Mouse (Mus musculus): ENCODE data around the gene Mgat3. TPM values are rescaled to one million over a fixed set of nuclear protein-coding genes. Genes with fewer than 3 reads are reported as not detected.

Gene Mgat3
- polyA plus RNA-seq, 1 experiment from 2014 or later, result 15.2 TPM

GRCm38 (mm10) chr15:80145397-80145796 lies 28.1 kb upstream of the Mgat3 start:
- WGBS, result 95% methylated on average over 5 of the region's 5 CpGs
- H3K27me3 ChIP-seq (ENCODE audit: control insufficient read depth, insufficient read depth, low read depth, low read length), result no peaks in the 10 kb centered on the region
- no peaks in the 10 kb centered on the region for H3K9me3 ChIP-seq (replicated peaks; ENCODE audit: control insufficient read depth, low read length, poor library complexity, severe bottlenecking)
- no peaks in the 10 kb centered on the region for H3K36me3 ChIP-seq (ENCODE audit: control insufficient read depth, insufficient read depth, low read length)
- no peak overlapping the region for H3K9ac ChIP-seq (ENCODE audit: low read depth, low read length)
- H3K27ac ChIP-seq (ENCODE audit: low read length), result no peak overlapping the region
- H3K4me1 ChIP-seq (ENCODE audit: control insufficient read depth, insufficient read depth, low read length), result peaks cover 4% of the 10 kb centered on the region; the same call in 1 of the 2 replicates
- H3K4me2 ChIP-seq (ENCODE audit: low read length), result no peak overlapping the region
- H3K4me3 ChIP-seq (ENCODE audit: low read depth, low read length), result no peak overlapping the region
- ATAC-seq, result no peak

- H3K4me3 ChIP-seq (ENCODE audit: low read depth, low read length), result no peak overlapping the region
- 58% methylated on average over 6 of the region's 6 CpGs for WGBS
- no peak for ATAC-seq
These were observed 27.4 kb upstream of the Mgat3 start for GRCm38 (mm10) chr15:80146153-80146552.

GRCm38 (mm10) chr15:80147090-80147489 lies 26.4 kb upstream of the Mgat3 start:
- H3K4me3 ChIP-seq (ENCODE audit: low read depth, low read length), result no peak overlapping the region
- H3K36me3 ChIP-seq (ENCODE audit: control insufficient read depth, insufficient read depth, low read length), result 0 out of 2 replicates have a peak, but pooled peaks cover 2% of the 10 kb centered on the region
- no peak overlapping the region for H3K4me2 ChIP-seq (ENCODE audit: low read length)
- no peaks in the 10 kb centered on the region for H3K27me3 ChIP-seq (ENCODE audit: control insufficient read depth, insufficient read depth, low read depth, low read length)
- WGBS, result 78% methylated on average over 14 of the region's 14 CpGs
- no peak for ATAC-seq
- no peaks in the 10 kb centered on the region for H3K9me3 ChIP-seq (replicated peaks; ENCODE audit: control insufficient read depth, low read length, poor library complexity, severe bottlenecking)
- H3K4me1 ChIP-seq (ENCODE audit: control insufficient read depth, insufficient read depth, low read length), result peaks cover 4% of the 10 kb centered on the region; the same call in 1 of the 2 replicates
- H3K9ac ChIP-seq (ENCODE audit: low read depth, low read length), result no peak overlapping the region
- H3K27ac ChIP-seq (ENCODE audit: low read length), result no peak overlapping the region

More at GRCm38 (mm10) chr15:80146153-80146552, 27.4 kb upstream of the Mgat3 start:
- H3K27ac ChIP-seq (ENCODE audit: low read length), result 0 out of 2 replicates have a peak overlapping the region, but pooled peaks have one; percentile 28
- H3K27me3 ChIP-seq (ENCODE audit: control insufficient read depth, insufficient read depth, low read depth, low read length), result no peaks in the 10 kb centered on the region
- no peak overlapping the region for H3K4me2 ChIP-seq (ENCODE audit: low read length)
- peaks cover 4% of the 10 kb centered on the region; the same call in 1 of the 2 replicates for H3K4me1 ChIP-seq (ENCODE audit: control insufficient read depth, insufficient read depth, low read length)
- no peaks in the 10 kb centered on the region for H3K36me3 ChIP-seq (ENCODE audit: control insufficient read depth, insufficient read depth, low read length)
- H3K9me3 ChIP-seq (replicated peaks; ENCODE audit: control insufficient read depth, low read length, poor library complexity, severe bottlenecking), result no peaks in the 10 kb centered on the region
- no peak overlapping the region for H3K9ac ChIP-seq (ENCODE audit: low read depth, low read length)

GRCm38 (mm10) chr15:80147511-80147910 lies 26.0 kb upstream of the Mgat3 start:
- Histone ChIP-seq H3K27me3 (ENCODE audit: control insufficient read depth, insufficient read depth, low read depth, low read length) (no peaks in the 10 kb centered on the region), H3K4me2 (ENCODE audit: low read length) (no peak overlapping the region), H3K27ac (ENCODE audit: low read length) (no peak overlapping the region), H3K36me3 (ENCODE audit: control insufficient read depth, insufficient read depth, low read length) (0 out of 2 replicates have a peak, but pooled peaks cover 2% of the 10 kb centered on the region), H3K9me3 (replicated peaks; ENCODE audit: control insufficient read depth, low read length, poor library complexity, severe bottlenecking) (no peaks in the 10 kb centered on the region), H3K4me3 (ENCODE audit: low read depth, low read length) (no peak overlapping the region), H3K4me1 (ENCODE audit: control insufficient read depth, insufficient read depth, low read length) (peaks cover 4% of the 10 kb centered on the region; the same call in 1 of the 2 replicates), H3K9ac (ENCODE audit: low read depth, low read length) (no peak overlapping the region)
- 56% methylated on average over 5 of the region's 5 CpGs for whole genome bisulfite sequencing
- no peak for ATAC-seq

- H3K4me3 ChIP-seq (ENCODE audit: low read depth, low read length), result no peak overlapping the region
- H3K27ac ChIP-seq (ENCODE audit: low read length), result no peak overlapping the region
- 78% methylated on average over 8 of the region's 8 CpGs for WGBS
- no peak overlapping the region for H3K4me2 ChIP-seq (ENCODE audit: low read length)
- 0 out of 2 replicates have a peak, but pooled peaks cover 2% of the 10 kb centered on the region for H3K36me3 ChIP-seq (ENCODE audit: control insufficient read depth, insufficient read depth, low read length)
- peaks cover 4% of the 10 kb centered on the region; the same call in 1 of the 2 replicates for H3K4me1 ChIP-seq (ENCODE audit: control insufficient read depth, insufficient read depth, low read length)
- H3K9ac ChIP-seq (ENCODE audit: low read depth, low read length), result no peak overlapping the region
- H3K9me3 ChIP-seq (replicated peaks; ENCODE audit: control insufficient read depth, low read length, poor library complexity, severe bottlenecking), result no peaks in the 10 kb centered on the region
- no peaks in the 10 kb centered on the region for H3K27me3 ChIP-seq (ENCODE audit: control insufficient read depth, insufficient read depth, low read depth, low read length)
- no peak for ATAC-seq
These were observed 25.0 kb upstream of the Mgat3 start for GRCm38 (mm10) chr15:80148565-80148964.

- WGBS, result 92% methylated on average over 7 of the region's 7 CpGs
- H3K4me2 ChIP-seq (ENCODE audit: low read length), result no peak overlapping the region
- H3K4me3 ChIP-seq (ENCODE audit: low read depth, low read length), result no peak overlapping the region
- H3K27ac ChIP-seq (ENCODE audit: low read length), result no peak overlapping the region
- no peak overlapping the region for H3K9ac ChIP-seq (ENCODE audit: low read depth, low read length)
- ATAC-seq, result no peak
- H3K36me3 ChIP-seq (ENCODE audit: control insufficient read depth, insufficient read depth, low read length), result 0 out of 2 replicates have a peak, but pooled peaks cover 2% of the 10 kb centered on the region
- no peaks in the 10 kb centered on the region for H3K9me3 ChIP-seq (replicated peaks; ENCODE audit: control insufficient read depth, low read length, poor library complexity, severe bottlenecking)
- no peaks in the 10 kb centered on the region for H3K27me3 ChIP-seq (ENCODE audit: control insufficient read depth, insufficient read depth, low read depth, low read length)
- H3K4me1 ChIP-seq (ENCODE audit: control insufficient read depth, insufficient read depth, low read length), result peaks cover 4% of the 10 kb centered on the region; the same call in 1 of the 2 replicates
These were observed 24.0 kb upstream of the Mgat3 start for GRCm38 (mm10) chr15:80149517-80149916.

- Histone ChIP-seq H3K4me1 (ENCODE audit: control insufficient read depth, insufficient read depth, low read length) (no peaks in the 10 kb centered on the region), H3K27ac (ENCODE audit: low read length) (no peak overlapping the region), H3K4me3 (ENCODE audit: low read depth, low read length) (no peak overlapping the region), H3K36me3 (ENCODE audit: control insufficient read depth, insufficient read depth, low read length) (peaks cover 9% of the 10 kb centered on the region), H3K9ac (ENCODE audit: low read depth, low read length) (no peak overlapping the region), H3K27me3 (ENCODE audit: control insufficient read depth, insufficient read depth, low read depth, low read length) (no peaks in the 10 kb centered on the region), H3K9me3 (replicated peaks; ENCODE audit: control insufficient read depth, low read length, poor library complexity, severe bottlenecking) (no peaks in the 10 kb centered on the region), H3K4me2 (ENCODE audit: low read length) (no peak overlapping the region)
- ATAC-seq, result no peak
- 97% methylated on average over 10 of the region's 10 CpGs for WGBS
These were observed 20.9 kb upstream of the Mgat3 start for GRCm38 (mm10) chr15:80152663-80153062.

GRCm38 (mm10) chr15:80153757-80154156 lies 19.8 kb upstream of the Mgat3 start:
- H3K9ac ChIP-seq (ENCODE audit: low read depth, low read length), result no peak overlapping the region
- no peak overlapping the region for H3K4me2 ChIP-seq (ENCODE audit: low read length)
- peaks cover 12% of the 10 kb centered on the region for H3K36me3 ChIP-seq (ENCODE audit: control insufficient read depth, insufficient read depth, low read length)
- no peaks in the 10 kb centered on the region for H3K27me3 ChIP-seq (ENCODE audit: control insufficient read depth, insufficient read depth, low read depth, low read length)
- WGBS, result 80% methylated on average over 11 of the region's 11 CpGs
- no peaks in the 10 kb centered on the region for H3K4me1 ChIP-seq (ENCODE audit: control insufficient read depth, insufficient read depth, low read length)
- H3K4me3 ChIP-seq (ENCODE audit: low read depth, low read length), result no peak overlapping the region
- no peaks in the 10 kb centered on the region for H3K9me3 ChIP-seq (replicated peaks; ENCODE audit: control insufficient read depth, low read length, poor library complexity, severe bottlenecking)
- ATAC-seq, result no peak
- H3K27ac ChIP-seq (ENCODE audit: low read length), result no peak overlapping the region

- H3K27ac ChIP-seq (ENCODE audit: low read length), result no peak overlapping the region
- no peak overlapping the region for H3K4me2 ChIP-seq (ENCODE audit: low read length)
- no peak for ATAC-seq
- no peaks in the 10 kb centered on the region for H3K4me1 ChIP-seq (ENCODE audit: control insufficient read depth, insufficient read depth, low read length)
- H3K9me3 ChIP-seq (replicated peaks; ENCODE audit: control insufficient read depth, low read length, poor library complexity, severe bottlenecking), result no peaks in the 10 kb centered on the region
- no peak overlapping the region for H3K9ac ChIP-seq (ENCODE audit: low read depth, low read length)
- WGBS, result 94% methylated on average over 8 of the region's 8 CpGs
- no peak overlapping the region for H3K4me3 ChIP-seq (ENCODE audit: low read depth, low read length)
- peaks cover 24% of the 10 kb centered on the region for H3K36me3 ChIP-seq (ENCODE audit: control insufficient read depth, insufficient read depth, low read length)
- H3K27me3 ChIP-seq (ENCODE audit: control insufficient read depth, insufficient read depth, low read depth, low read length), result no peaks in the 10 kb centered on the region
These were observed 17.8 kb upstream of the Mgat3 start for GRCm38 (mm10) chr15:80155707-80156106.
